In genomic region chr4:26543833-26544232, GRCm38 (mm10) we compare ENCODE assay signal across 10 mouse cellular contexts.
DNase-seq lines count a peak whose midpoint lies in the region; ATAC-seq and TF ChIP-seq lines count a peak whose summit lies in the region.
"Had no signal": no experiment of that assay in that cellular context is flagged by ENCODE, and none has a peak within 500 bp of the region (broad histone marks: within the 10 kb centered on the region; RNA-seq: fewer than 3 reads in every experiment).

No protein-coding gene starts in this region.

- peak; percentile 88 for TF ChIP-seq RAD21 in CH12.LX (IDR thresholded peaks at IDR 0.05; ENCODE audit: low read depth, low read length)

- peak in 1 of 2 experiments; percentile 70; a peak in 2 of 4 replicates for TF ChIP-seq CTCF in CH12.LX (conservative IDR thresholded peaks at IDR 0.05 in 1 of 2, IDR thresholded peaks at IDR 0.05 in 1 of 2; ENCODE audit: low read depth in 2 of 2, low read length in 2 of 2)
- TF ChIP-seq CTCF in lung, adult 2 months (IDR thresholded peaks at IDR 0.05; ENCODE audit: insufficient read depth, low read length), result no peak

- no peak for TF ChIP-seq EP300 in CH12.LX (IDR thresholded peaks at IDR 0.05; ENCODE audit: low read length)

- WGBS in lung, adult 2 months, result 38% methylated on average over 1 of the region's 1 CpGs

- no peak overlapping the region for H3K9ac ChIP-seq in CH12.LX (ENCODE audit: insufficient read depth, low read depth)

- H3K9me3 ChIP-seq in CH12.LX (replicated peaks; ENCODE audit: low read length), result no peaks in the 10 kb centered on the region
- H3K9me3 ChIP-seq: heart, embryonic 10.5 days had no signal

- no peak overlapping the region for H3K4me3 ChIP-seq in CH12.LX (replicated peaks in 1 of 3; ENCODE audit: low read depth in 2 of 3, low read length in 2 of 3, poor library complexity in 1 of 3)
- no peak overlapping the region for H3K4me3 ChIP-seq in lung, adult 2 months (replicated peaks; ENCODE audit: extremely low read depth, low read depth, low read length)
- H3K4me3 ChIP-seq: heart, embryonic 10.5 days had no signal

- in situ Hi-C loops in CH12.LX (cut with MboI; ENCODE audit: low pct_ligation_motif_present, low pct_unique_long_range_greater_than_20kb, low sequenced_read_pairs), result no loop called here

- ATAC-seq in megakaryocyte progenitor cell, adult 5-6 weeks (replicated peaks; ENCODE audit: poor library complexity), result peak; percentile 66; the same call in 1 of the 2 replicates

- no peak overlapping the region for H3K27ac ChIP-seq in CH12.LX (ENCODE audit: insufficient read depth, low read depth)
- H3K27ac ChIP-seq: heart, embryonic 10.5 days had no signal

- intact Hi-C loops in heart, postnatal 25 days (cut with DNase I), result loop anchor here (10.0 kb wide), 1 partner anchor 299 kb away; no protein-coding TSS in a partner anchor

- dilution Hi-C loops in CH12.LX (cut with MboI; ENCODE audit: extremely low pct_ligation_motif_present, extremely low pct_unique_long_range_greater_than_20kb, low sequenced_read_pairs), result no loop called here

- H3K4me1 ChIP-seq in CH12.LX (ENCODE audit: control insufficient read depth in 1 of 2, insufficient read depth in 2 of 2), result peaks cover 0 to 2% of the 10 kb centered on the region in 2 experiments; a peak in 1 of 4 replicates
- no peaks in the 10 kb centered on the region for H3K4me1 ChIP-seq in lung, adult 2 months (ENCODE audit: control insufficient read depth, insufficient read depth, low read length)
- H3K4me1 ChIP-seq: heart, embryonic 10.5 days had no signal

- H3K79me2 ChIP-seq in CH12.LX (replicated peaks; ENCODE audit: control insufficient read depth, extremely low read depth, insufficient read depth, poor library complexity, severe bottlenecking), result no peaks in the 10 kb centered on the region

- peak; percentile 1 for DNase-seq in heart, adult 8-10 months (ENCODE audit: low spot score)
- no peak for DNase-seq in heart, postnatal 4 days
- DNase-seq in CH12.LX (ENCODE audit: extremely low read depth), result peak; percentile 66
- peak; percentile 9 for DNase-seq in c-Kit-positive CD71-positive TER-119-positive erythroid progenitor cells, embryonic 14.5 days (ENCODE audit: low spot score)
- no peak for DNase-seq in thymus, adult 18-20 months
- DNase-seq in heart, postnatal 25 days (ENCODE audit: low spot score), result no peak
- DNase-seq in lung, adult 2 months, result no peak
- DNase-seq: thymus, postnatal 14 days had no signal

- H3K27me3 ChIP-seq in CH12.LX (replicated peaks), result no peaks in the 10 kb centered on the region

- TF ChIP-seq POLR2A in CH12.LX (IDR thresholded peaks at IDR 0.05; ENCODE audit: low read depth, low read length), result no peak
- TF ChIP-seq POLR2A in lung, adult 2 months (IDR thresholded peaks at IDR 0.05; ENCODE audit: borderline replicate concordance, extremely low read depth, low read depth, low read length), result no peak

- no peaks in the 10 kb centered on the region for H3K36me3 ChIP-seq in CH12.LX (replicated peaks in 1 of 2; ENCODE audit: control insufficient read depth in 1 of 2, insufficient read depth in 1 of 2, low read length in 1 of 2)
- H3K36me3 ChIP-seq: heart, embryonic 10.5 days had no signal

- no peak overlapping the region for H3K4me2 ChIP-seq in CH12.LX (ENCODE audit: insufficient read depth, low read depth, poor library complexity, severe bottlenecking)

TF ChIP-seq in CH12.LX, 34 proteins besides CTCF, POLR2A, EP300 and RAD21:
- TF ChIP-seq TBP (conservative IDR thresholded peaks at IDR 0.05; ENCODE audit: low read depth, low read length) (no peak), TCF12 (IDR thresholded peaks at IDR 0.05; ENCODE audit: low read depth, low read length) (no peak), POLR2AphosphoS2 (IDR thresholded peaks at IDR 0.05; ENCODE audit: low read depth, low read length) (no peak), ZNF384 (IDR thresholded peaks at IDR 0.05; ENCODE audit: low read depth, low read length) (no peak), MYC (IDR thresholded peaks at IDR 0.05; ENCODE audit: low read depth, low read length) (no peak), IRF4 (IDR thresholded peaks at IDR 0.05; ENCODE audit: low read depth, low read length) (peak; percentile 63; the same call in 1 of the 2 replicates), MXI1 (IDR thresholded peaks at IDR 0.05; ENCODE audit: low read depth, low read length) (no peak), SMC3 (IDR thresholded peaks at IDR 0.05; ENCODE audit: low read depth, low read length) (peak; percentile 54), ETS1 (conservative IDR thresholded peaks at IDR 0.05; ENCODE audit: low read depth, low read length) (no peak), E2F4 (IDR thresholded peaks at IDR 0.05; ENCODE audit: insufficient replicate concordance, low read depth, low read length) (no peak), SIN3A (IDR thresholded peaks at IDR 0.05; ENCODE audit: low read length) (no peak), UBTF (IDR thresholded peaks at IDR 0.05; ENCODE audit: low read depth, low read length) (no peak), NRF1 (IDR thresholded peaks at IDR 0.05; ENCODE audit: low read depth, low read length) (no peak), ZC3H11A (IDR thresholded peaks at IDR 0.05; ENCODE audit: low read depth, low read length) (peak; percentile 17; the same call in 1 of the 2 replicates)
TF ChIP-seq in CH12.LX: peak in this region for 3.

Comparison
In these comparisons a context has a peak if more than half of its experiments do, and no peak if none do; other contexts are left out.
1. DNase-seq: peak in heart, adult 8-10 months (single experiment), CH12.LX (single experiment) and c-Kit-positive CD71-positive TER-119-positive erythroid progenitor cells, embryonic 14.5 days (single experiment); none in heart, postnatal 4 days (single experiment), thymus, adult 18-20 months (0 of 2), heart, postnatal 25 days (single experiment) and lung, adult 2 months (single experiment).